Mouse (Mus musculus) forebrain, embryonic 10.5 days (tissue): ENCODE results near the gene Serpinh1. TPM values are rescaled to one million over a fixed set of nuclear protein-coding genes. Genes with fewer than 3 reads are reported as not detected.

ENCODE experiments used
- DNase-seq: peaks from one replicate; pipeline ENCODE4 v3.0.0-alpha.2; 2017; ENCODE audit warnings: low spot score; ENCODE audit errors: extremely low spot score
- H3K27ac ChIP-seq: fragments of 300-500 bp; sonication (generic); 2 replicates; pipeline ENCODE4 v1.5.1; 2016; ENCODE audit warnings: mild to moderate bottlenecking
- H3K27me3 ChIP-seq: fragments of 300-500 bp; sonication (generic); 2 replicates; pipeline ENCODE4 v1.6.1; 2016; ENCODE audit warnings: mild to moderate bottlenecking; ENCODE audit not compliant: poor library complexity, severe bottlenecking
- H3K36me3 ChIP-seq: fragments of 300-500 bp; sonication (generic); replicated peaks from 2 replicates; pipeline ENCODE4 v1.6.1; 2016; ENCODE audit warnings: mild to moderate bottlenecking, moderate library complexity
- H3K4me1 ChIP-seq: fragments of 300-500 bp; sonication (generic); 2 replicates; pipeline ENCODE4 v1.6.1; 2016
- H3K4me3 ChIP-seq: fragments of 300-500 bp; sonication (generic); 2 replicates; pipeline ENCODE4 v1.5.1; 2016; ENCODE audit warnings: mild to moderate bottlenecking, moderate library complexity
- H3K9me3 ChIP-seq: fragments of 300-500 bp; sonication (generic); 2 replicates; pipeline ENCODE4 v1.6.1; 2016; ENCODE audit warnings: mild to moderate bottlenecking, moderate library complexity
- WGBS: fragments of 180-500 bp; shearing (Covaris S2); methylation state at CpG from one replicate; pipeline ENCODE4 v1.1.7; 2016; 5-methylcytosine and 5-hydroxymethylcytosine counted together
- polyA plus RNA-seq: library from polyadenylated mRNA; unstranded; fragments of >200 nt; fragmentation: Nextera tagmentation; extraction: Ambion mirVana; gene quantifications from 2 replicates; pipeline ENCODE4 v1.2.1, GENCODE M21; 2016

Gene Serpinh1
- 825 and 923 TPM in 2 replicates for polyA plus RNA-seq

- Histone ChIP-seq H3K9me3 (no peaks in the 10 kb centered on the region), H3K4me1 (peaks cover 91% of the 10 kb centered on the region), H3K27me3 (no peaks in the 10 kb centered on the region), H3K4me3 (peak within 1 kb of the TSS; percentile 73), H3K27ac (peak within 1 kb of the TSS; percentile 97), H3K36me3 (peaks cover 31% of the 10 kb centered on the region)
- under 1% methylated on average over 35 of the region's 35 CpGs for WGBS
- DNase-seq = peak; percentile 83
These were observed at the start of gene Serpinh1 for GRCm38 (mm10) chr7:99352526-99353400. Gene Serpinh1 (minus strand): TSS chr7:99353239.

- WGBS = 81% methylated on average over 6 of the region's 6 CpGs
These were observed 49.4 kb upstream of the Serpinh1 start for GRCm38 (mm10) chr7:99402477-99402876.

DNA sequence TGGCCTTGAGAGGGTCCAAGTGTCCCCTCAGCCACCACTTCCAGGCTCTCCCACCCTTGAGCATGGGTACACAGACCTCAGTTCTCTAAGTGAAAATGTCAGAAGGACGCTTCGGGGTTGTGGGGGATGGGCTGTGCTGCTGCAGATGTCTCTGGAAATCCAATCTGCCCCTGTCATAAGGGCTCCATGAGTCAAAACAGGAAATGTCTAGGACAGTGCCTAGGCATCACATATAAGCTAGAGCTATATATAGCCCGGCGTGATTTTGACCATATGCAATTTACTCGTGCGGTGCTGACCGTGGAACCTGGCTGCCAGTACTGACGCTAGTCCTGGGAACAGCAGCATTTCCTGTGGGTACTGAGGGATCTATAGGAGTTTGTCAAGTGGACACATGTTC, 48.3 kb upstream of the Serpinh1 start:
- DNase-seq = no peak
- Histone ChIP-seq H3K9me3 (no peaks in the 10 kb centered on the region), H3K27ac (peak overlapping the region; percentile 58), H3K4me3 (no peak overlapping the region), H3K36me3 (peaks cover 4% of the 10 kb centered on the region; the same call in 1 of the 2 replicates), H3K27me3 (no peaks in the 10 kb centered on the region), H3K4me1 (peaks cover 59% of the 10 kb centered on the region)
- 80% methylated on average over 8 of the region's 8 CpGs for WGBS

More at GRCm38 (mm10) chr7:99402477-99402876, 49.4 kb upstream of the Serpinh1 start:
- Histone ChIP-seq H3K4me1 (peaks cover 50% of the 10 kb centered on the region), H3K9me3 (no peaks in the 10 kb centered on the region), H3K36me3 (peaks cover 4% of the 10 kb centered on the region; the same call in 1 of the 2 replicates), H3K4me3 (no peak overlapping the region), H3K27me3 (no peaks in the 10 kb centered on the region), H3K27ac (0 out of 2 replicates have a peak overlapping the region, but pooled peaks have one; percentile 4)
- DNase-seq = no peak

- Histone ChIP-seq H3K4me1 (peaks cover 46% of the 10 kb centered on the region), H3K4me3 (no peak overlapping the region), H3K9me3 (no peaks in the 10 kb centered on the region), H3K27ac (peak overlapping the region; percentile 33; the same call in 1 of the 2 replicates), H3K36me3 (peaks cover 24% of the 10 kb centered on the region), H3K27me3 (no peaks in the 10 kb centered on the region)
- WGBS = 83% methylated on average over 11 of the region's 11 CpGs
- no peak for DNase-seq
These were observed 44.1 kb upstream of the Serpinh1 start for GRCm38 (mm10) chr7:99396994-99397659.

- no peaks in the 10 kb centered on the region for H3K9me3 ChIP-seq
- no peak for DNase-seq
- H3K4me1 ChIP-seq = peaks cover 43% of the 10 kb centered on the region
- no peaks in the 10 kb centered on the region for H3K27me3 ChIP-seq
- peaks cover 31% of the 10 kb centered on the region for H3K36me3 ChIP-seq
- H3K4me3 ChIP-seq = no peak overlapping the region
- peak overlapping the region; percentile 51; the same call in 1 of the 2 replicates for H3K27ac ChIP-seq
- WGBS = 83% methylated on average over 11 of the region's 11 CpGs
These were observed 43.0 kb upstream of the Serpinh1 start for GRCm38 (mm10) chr7:99395908-99396616.

GRCm38 (mm10) chr7:99395385-99395784, 42.3 kb upstream of the Serpinh1 start:
- no peaks in the 10 kb centered on the region for H3K9me3 ChIP-seq
- WGBS = 86% methylated on average over 4 of the region's 4 CpGs
- H3K27me3 ChIP-seq = no peaks in the 10 kb centered on the region
- H3K27ac ChIP-seq = peak overlapping the region; percentile 30; the same call in 1 of the 2 replicates
- peaks cover 47% of the 10 kb centered on the region for H3K4me1 ChIP-seq
- DNase-seq = no peak
- H3K4me3 ChIP-seq = no peak overlapping the region
- H3K36me3 ChIP-seq = peaks cover 31% of the 10 kb centered on the region

GRCm38 (mm10) chr7:99393711-99394325, 40.8 kb upstream of the Serpinh1 start:
- Histone ChIP-seq H3K4me1 (peaks cover 63% of the 10 kb centered on the region), H3K4me3 (no peak overlapping the region), H3K9me3 (no peaks in the 10 kb centered on the region), H3K27ac (peak overlapping the region; percentile 35; the same call in 1 of the 2 replicates), H3K27me3 (no peaks in the 10 kb centered on the region), H3K36me3 (peaks cover 34% of the 10 kb centered on the region)
- DNase-seq = no peak
- WGBS = 89% methylated on average over 13 of the region's 13 CpGs

DNA sequence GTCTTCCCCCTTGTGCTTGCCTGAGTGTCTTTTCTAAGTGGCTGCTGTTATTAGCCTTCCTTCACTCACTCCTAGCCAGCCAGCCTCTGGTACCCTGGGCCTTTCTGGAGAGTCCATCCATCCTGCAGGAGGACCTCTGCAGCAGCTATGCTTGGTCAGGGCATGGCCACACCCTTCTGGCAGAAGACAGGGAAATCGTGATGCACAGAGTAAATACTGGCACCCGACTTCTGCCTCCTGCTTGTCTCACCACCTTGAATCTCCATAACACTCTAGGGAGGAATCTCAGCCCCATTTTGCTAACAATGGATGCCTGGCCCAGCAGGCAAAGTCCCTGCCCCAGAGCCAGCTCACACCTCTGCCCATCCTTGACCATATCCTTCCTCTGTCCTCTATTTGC, 39.7 kb upstream of the Serpinh1 start:
- WGBS = 79% methylated on average over 2 of the region's 2 CpGs
- no peak overlapping the region for H3K4me3 ChIP-seq
- H3K27me3 ChIP-seq = no peaks in the 10 kb centered on the region
- no peak for DNase-seq
- peaks cover 44% of the 10 kb centered on the region for H3K36me3 ChIP-seq
- H3K4me1 ChIP-seq = peaks cover 73% of the 10 kb centered on the region
- H3K9me3 ChIP-seq = no peaks in the 10 kb centered on the region
- no peak overlapping the region for H3K27ac ChIP-seq

DNA sequence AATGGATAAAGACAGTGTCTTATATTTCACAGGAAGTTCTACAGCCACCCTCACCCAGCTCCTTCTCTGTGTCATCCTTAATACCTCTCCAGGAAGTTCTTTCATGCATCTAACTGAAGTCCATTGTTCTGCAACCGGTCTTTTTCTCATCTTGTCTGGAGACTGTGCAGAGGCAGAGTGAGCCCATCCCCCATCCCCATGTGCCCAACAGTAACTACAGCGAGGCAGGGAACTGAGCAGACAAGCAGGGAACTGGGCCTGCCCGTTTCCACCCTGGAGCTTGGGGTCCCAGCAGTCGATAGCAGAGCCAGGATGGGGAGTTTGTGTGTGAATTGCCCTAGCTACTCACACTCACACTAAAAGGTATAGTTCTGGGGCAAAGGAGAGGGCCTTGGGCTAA, 37.5 kb upstream of the Serpinh1 start:
- Histone ChIP-seq H3K9me3 (no peaks in the 10 kb centered on the region), H3K4me1 (peaks cover 67% of the 10 kb centered on the region), H3K4me3 (no peak overlapping the region), H3K36me3 (peaks cover 44% of the 10 kb centered on the region), H3K27ac (peak overlapping the region; percentile 75), H3K27me3 (no peaks in the 10 kb centered on the region)
- no peak for DNase-seq
- WGBS = 24% methylated on average over 4 of the region's 4 CpGs

GRCm38 (mm10) chr7:99387356-99387755, 34.3 kb upstream of the Serpinh1 start:
- no peak for DNase-seq
- Histone ChIP-seq H3K36me3 (peaks cover 31% of the 10 kb centered on the region), H3K9me3 (no peaks in the 10 kb centered on the region), H3K27me3 (peaks cover 24% of the 10 kb centered on the region), H3K4me1 (peaks cover 85% of the 10 kb centered on the region), H3K27ac (0 out of 2 replicates have a peak overlapping the region, but pooled peaks have one; percentile 12), H3K4me3 (no peak overlapping the region)
- 90% methylated on average over 5 of the region's 5 CpGs for WGBS

DNA sequence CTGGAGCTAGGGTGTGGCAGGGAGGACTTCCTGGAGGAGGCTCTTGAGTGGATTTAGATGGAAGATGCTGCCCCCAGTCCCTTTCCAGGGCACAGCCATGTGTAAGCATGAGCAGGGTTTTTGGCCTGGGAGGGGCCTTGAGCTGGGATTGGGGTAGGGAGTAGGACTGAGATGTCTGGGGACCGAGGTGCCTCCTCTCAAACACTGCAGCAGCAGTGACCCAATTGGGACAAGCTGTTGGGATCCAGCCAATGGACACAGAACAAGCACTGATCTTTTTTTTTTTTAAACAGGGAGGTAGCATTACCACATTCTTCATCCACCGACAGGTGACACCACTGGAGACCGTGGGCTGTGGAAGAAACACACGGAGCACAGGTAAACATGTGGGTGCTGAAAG, 33.8 kb upstream of the Serpinh1 start:
- Histone ChIP-seq H3K36me3 (peaks cover 25% of the 10 kb centered on the region), H3K27me3 (peaks cover 28% of the 10 kb centered on the region), H3K9me3 (no peaks in the 10 kb centered on the region), H3K4me3 (no peak overlapping the region), H3K4me1 (peaks cover 89% of the 10 kb centered on the region), H3K27ac (0 out of 2 replicates have a peak overlapping the region, but pooled peaks have one; percentile 16)
- DNase-seq = no peak
- 89% methylated on average over 4 of the region's 4 CpGs for WGBS

DNA sequence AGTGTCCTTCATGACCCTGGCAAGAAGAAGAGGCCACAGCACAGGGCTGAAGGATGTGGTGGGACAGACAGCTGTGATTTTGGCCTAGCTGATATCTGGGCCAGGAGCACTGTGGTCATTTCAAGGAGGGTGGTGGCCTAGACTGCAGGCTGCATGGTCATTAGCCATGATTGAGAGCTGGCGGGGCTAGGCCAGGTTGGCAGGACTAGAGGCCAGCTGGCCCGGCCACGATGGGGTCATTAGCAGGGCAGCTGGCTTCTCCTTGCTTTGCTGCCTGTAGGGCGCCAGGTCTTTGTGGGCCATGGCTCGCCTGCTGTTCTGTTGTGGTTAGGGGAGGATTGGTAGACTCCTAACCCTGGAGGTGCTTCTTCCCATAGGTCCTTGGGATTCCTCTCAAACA, 33.0 kb upstream of the Serpinh1 start:
- Histone ChIP-seq H3K4me3 (no peak overlapping the region), H3K4me1 (peaks cover 90% of the 10 kb centered on the region), H3K36me3 (peaks cover 22% of the 10 kb centered on the region), H3K27ac (peak overlapping the region; percentile 3; the same call in 1 of the 2 replicates), H3K9me3 (no peaks in the 10 kb centered on the region), H3K27me3 (peaks cover 28% of the 10 kb centered on the region)
- WGBS = 58% methylated on average over 5 of the region's 5 CpGs
- DNase-seq = no peak
